Mouse (Mus musculus) heart, postnatal 0 days (tissue): ENCODE measurements around the gene Tekt1.

Experiments used
- CTCF ChIP-seq: IDR thresholded peaks from 2 replicates; pipeline ENCODE4 v1.5.1; 2016; ENCODE audit warnings: antibody characterized with exemption, control low read depth, low read depth
- EP300 ChIP-seq: IDR thresholded peaks from 2 replicates; pipeline ENCODE4 v1.6.1; 2016; ENCODE audit warnings: antibody characterized with exemption, low read depth

DNA sequence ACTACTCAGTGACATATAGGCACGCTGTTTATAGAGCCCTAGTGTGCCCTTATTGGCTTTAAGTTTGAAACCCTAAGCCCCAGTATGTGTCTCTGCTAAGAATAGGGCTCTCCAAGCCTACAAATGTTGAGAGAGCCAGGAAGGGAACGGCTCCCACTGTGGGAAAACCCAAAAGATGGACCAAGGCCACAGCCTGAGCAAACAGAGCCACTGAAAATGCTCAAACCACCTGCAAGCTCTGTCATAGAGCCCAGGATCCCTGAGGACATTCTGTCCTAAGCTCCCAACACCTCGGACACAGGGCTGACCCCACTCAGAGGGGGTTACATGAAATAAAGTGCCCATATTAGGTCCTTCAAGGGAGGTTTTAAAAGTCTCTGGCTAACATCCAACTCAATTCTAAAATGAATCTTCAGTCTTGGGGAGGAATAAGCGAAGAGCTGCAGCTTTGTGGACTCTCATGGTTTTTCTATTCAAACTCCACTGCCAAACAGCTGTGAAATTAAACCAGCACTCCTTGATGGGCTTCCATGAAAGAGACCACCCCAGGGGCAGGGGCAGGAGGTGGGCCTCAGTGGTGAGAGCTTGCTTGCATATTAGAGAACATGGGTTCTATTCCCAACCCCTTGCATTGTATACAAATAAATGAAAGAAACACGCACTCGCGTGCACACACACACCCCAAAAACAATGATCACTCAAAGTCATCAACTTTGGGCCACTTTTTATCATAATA, 27.3 kb upstream of the Tekt1 start:
- TF ChIP-seq CTCF, result no peak
- no peak for TF ChIP-seq EP300
